Mouse (Mus musculus) forebrain, embryonic 16.5 days (tissue): ENCODE measurements around the gene Cct7. TPM values are rescaled to one million over a fixed set of nuclear protein-coding genes. Genes with fewer than 3 reads are reported as not detected.
A peak's percentile ranks its signal among the peaks of the same experiment; 100 is the strongest.

Source experiments
- ATAC-seq: fragments of 200-750 bp; cut with Nextera tagmentation; 2 replicates; pipeline ENCODE4 v1.8.0; 2017; ENCODE audit warnings: mild to moderate bottlenecking, moderate library complexity
- H3K27ac ChIP-seq: fragments of 300-500 bp; sonication (generic); 2 replicates; pipeline ENCODE4 v1.5.1; 2014; ENCODE audit warnings: low read length, control low read depth
- H3K27me3 ChIP-seq: fragments of 300-500 bp; sonication (generic); replicated peaks from 2 replicates; pipeline ENCODE4 v1.6.1; 2014; ENCODE audit warnings: low read length; ENCODE audit not compliant: control insufficient read depth, insufficient read depth
- H3K36me3 ChIP-seq: fragments of 300-500 bp; sonication (generic); 2 replicates; pipeline ENCODE4 v1.6.1; 2014; ENCODE audit not compliant: control insufficient read depth, insufficient read depth
- H3K4me1 ChIP-seq: fragments of 300-500 bp; sonication (generic); replicated peaks from 2 replicates; pipeline ENCODE4 v1.6.1; 2014; ENCODE audit warnings: low read length; ENCODE audit not compliant: control insufficient read depth, insufficient read depth
- H3K4me2 ChIP-seq: fragments of 300-500 bp; sonication (generic); 2 replicates; pipeline ENCODE4 v1.6.1; 2014; ENCODE audit warnings: mild to moderate bottlenecking, low read length, control low read depth
- H3K4me3 ChIP-seq: fragments of 300-500 bp; sonication (generic); replicated peaks from 2 replicates; pipeline ENCODE4 v1.5.1; 2014; ENCODE audit warnings: mild to moderate bottlenecking, low read length, control low read depth
- H3K9ac ChIP-seq: fragments of 300-500 bp; sonication (generic); replicated peaks from 2 replicates; pipeline ENCODE4 v1.6.1; 2014; ENCODE audit warnings: low read depth, low read length, control low read depth
- H3K9me3 ChIP-seq: fragments of 300-500 bp; sonication (generic); 2 replicates; pipeline ENCODE4 v1.6.1; 2016; ENCODE audit warnings: low read length; ENCODE audit not compliant: control insufficient read depth
- WGBS: fragments of 180-500 bp; shearing (Covaris S2); extraction: QIAGEN DNeasy Blood & Tissue Kit; methylation state at CpG from one replicate; pipeline ENCODE4 v1.1.7; 2014; 5-methylcytosine and 5-hydroxymethylcytosine counted together
- polyA plus RNA-seq: library from polyadenylated mRNA; unstranded; fragments of >200 nt; fragmentation: Nextera tagmentation; extraction: Ambion mirVana; gene quantifications from 2 replicates; pipeline ENCODE4 v1.2.1, GENCODE M21; 2015

Cct7 gene
- polyA plus RNA-seq, 1 experiment from 2014 or later, result 671 TPM

DNA sequence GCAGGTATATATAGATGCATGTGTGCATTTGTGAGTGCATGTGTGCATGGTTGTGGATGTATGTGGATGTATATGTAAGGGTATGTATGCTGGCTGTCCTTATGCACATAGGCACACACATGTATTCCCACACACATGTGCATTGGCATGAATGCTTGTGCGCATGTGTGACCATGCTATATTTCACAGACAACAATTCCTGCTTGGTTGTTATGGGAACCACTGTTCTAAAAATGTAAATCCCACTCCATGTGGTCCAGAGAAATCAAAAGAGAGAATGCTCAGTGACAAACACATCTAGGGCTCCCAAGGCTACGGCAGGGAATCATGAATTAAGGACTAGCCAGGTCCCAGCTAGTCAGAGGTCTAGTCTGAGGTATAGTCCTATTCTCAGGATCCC lies 53.6 kb downstream of the Cct7 start:
- H3K36me3 ChIP-seq, result no peaks in the 10 kb centered on the region
- no peak overlapping the region for H3K27ac ChIP-seq
- peaks cover 9% of the 10 kb centered on the region for H3K27me3 ChIP-seq
- no peak overlapping the region for H3K4me2 ChIP-seq
- peaks cover 8% of the 10 kb centered on the region for H3K4me1 ChIP-seq
- 35% methylated on average over 2 of the region's 2 CpGs for WGBS
- H3K9ac ChIP-seq, result no peak overlapping the region
- ATAC-seq, result no peak; the same call in 1 of the 2 replicates
- H3K9me3 ChIP-seq, result no peaks in the 10 kb centered on the region
- no peak overlapping the region for H3K4me3 ChIP-seq

- 40% methylated on average over 5 of the region's 5 CpGs for WGBS
These were observed 57.3 kb downstream of the Cct7 start for GRCm38 (mm10) chr6:85508602-85509001.

DNA sequence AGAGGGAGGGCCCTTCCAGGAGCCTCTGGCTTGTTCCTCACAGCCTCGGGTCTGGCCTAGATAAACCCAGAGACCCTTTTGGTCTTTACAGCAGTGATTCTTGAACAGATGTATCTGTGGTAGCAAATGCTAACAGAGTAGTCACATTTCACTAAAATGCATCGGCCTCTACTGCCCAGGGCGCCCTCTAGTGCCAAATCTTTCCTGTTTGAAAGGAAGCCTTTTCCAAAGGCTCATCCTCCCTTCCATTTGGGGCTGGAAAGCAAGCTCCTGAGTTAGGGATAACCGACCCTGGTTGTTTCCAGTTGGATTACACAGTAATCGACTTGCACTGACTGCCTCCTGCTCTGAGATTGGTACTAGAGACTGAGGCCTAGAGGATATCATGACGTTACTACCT lies 59.2 kb downstream of the Cct7 start:
- no peak overlapping the region for H3K9ac ChIP-seq
- H3K4me1 ChIP-seq, result peaks cover 32% of the 10 kb centered on the region
- no peak overlapping the region for H3K4me3 ChIP-seq
- 0% methylated on average over 6 of the region's 6 CpGs for WGBS
- H3K9me3 ChIP-seq, result no peaks in the 10 kb centered on the region
- H3K4me2 ChIP-seq, result no peak overlapping the region
- H3K27me3 ChIP-seq, result peaks cover 64% of the 10 kb centered on the region
- ATAC-seq, result no peak
- no peak overlapping the region for H3K27ac ChIP-seq
- no peaks in the 10 kb centered on the region for H3K36me3 ChIP-seq

More at GRCm38 (mm10) chr6:85508602-85509001, 57.3 kb downstream of the Cct7 start:
- ATAC-seq, result no peak
- no peak overlapping the region for H3K4me3 ChIP-seq
- H3K27ac ChIP-seq, result no peak overlapping the region
- H3K9me3 ChIP-seq, result no peaks in the 10 kb centered on the region
- H3K4me2 ChIP-seq, result no peak overlapping the region
- no peak overlapping the region for H3K9ac ChIP-seq
- peaks cover 28% of the 10 kb centered on the region for H3K4me1 ChIP-seq
- H3K36me3 ChIP-seq, result no peaks in the 10 kb centered on the region
- peaks cover 46% of the 10 kb centered on the region for H3K27me3 ChIP-seq

GRCm38 (mm10) chr6:85511286-85512055 lies 60.2 kb downstream of the Cct7 start:
- no peaks in the 10 kb centered on the region for H3K9me3 ChIP-seq
- no peaks in the 10 kb centered on the region for H3K36me3 ChIP-seq
- no peak for ATAC-seq
- peak overlapping the region; percentile 56 for H3K4me3 ChIP-seq
- WGBS, result 0% methylated on average over 74 of the region's 88 CpGs
- peaks cover 66% of the 10 kb centered on the region for H3K27me3 ChIP-seq
- H3K9ac ChIP-seq, result peak overlapping the region; percentile 13; the same call in 1 of the 2 replicates
- H3K27ac ChIP-seq, result no peak overlapping the region
- peak overlapping the region; percentile 64 for H3K4me2 ChIP-seq
- peaks cover 32% of the 10 kb centered on the region for H3K4me1 ChIP-seq

GRCm38 (mm10) chr6:85512056-85512440 lies 60.7 kb downstream of the Cct7 start:
- Histone ChIP-seq H3K9ac (peak overlapping the region; percentile 13; the same call in 1 of the 2 replicates), H3K4me3 (peak overlapping the region; percentile 56), H3K9me3 (no peaks in the 10 kb centered on the region), H3K4me1 (peaks cover 32% of the 10 kb centered on the region), H3K27me3 (peaks cover 66% of the 10 kb centered on the region), H3K36me3 (no peaks in the 10 kb centered on the region), H3K4me2 (peak overlapping the region; percentile 64), H3K27ac (no peak overlapping the region)
- WGBS, result 0% methylated on average over 21 of the region's 36 CpGs
- ATAC-seq, result no peak

DNA sequence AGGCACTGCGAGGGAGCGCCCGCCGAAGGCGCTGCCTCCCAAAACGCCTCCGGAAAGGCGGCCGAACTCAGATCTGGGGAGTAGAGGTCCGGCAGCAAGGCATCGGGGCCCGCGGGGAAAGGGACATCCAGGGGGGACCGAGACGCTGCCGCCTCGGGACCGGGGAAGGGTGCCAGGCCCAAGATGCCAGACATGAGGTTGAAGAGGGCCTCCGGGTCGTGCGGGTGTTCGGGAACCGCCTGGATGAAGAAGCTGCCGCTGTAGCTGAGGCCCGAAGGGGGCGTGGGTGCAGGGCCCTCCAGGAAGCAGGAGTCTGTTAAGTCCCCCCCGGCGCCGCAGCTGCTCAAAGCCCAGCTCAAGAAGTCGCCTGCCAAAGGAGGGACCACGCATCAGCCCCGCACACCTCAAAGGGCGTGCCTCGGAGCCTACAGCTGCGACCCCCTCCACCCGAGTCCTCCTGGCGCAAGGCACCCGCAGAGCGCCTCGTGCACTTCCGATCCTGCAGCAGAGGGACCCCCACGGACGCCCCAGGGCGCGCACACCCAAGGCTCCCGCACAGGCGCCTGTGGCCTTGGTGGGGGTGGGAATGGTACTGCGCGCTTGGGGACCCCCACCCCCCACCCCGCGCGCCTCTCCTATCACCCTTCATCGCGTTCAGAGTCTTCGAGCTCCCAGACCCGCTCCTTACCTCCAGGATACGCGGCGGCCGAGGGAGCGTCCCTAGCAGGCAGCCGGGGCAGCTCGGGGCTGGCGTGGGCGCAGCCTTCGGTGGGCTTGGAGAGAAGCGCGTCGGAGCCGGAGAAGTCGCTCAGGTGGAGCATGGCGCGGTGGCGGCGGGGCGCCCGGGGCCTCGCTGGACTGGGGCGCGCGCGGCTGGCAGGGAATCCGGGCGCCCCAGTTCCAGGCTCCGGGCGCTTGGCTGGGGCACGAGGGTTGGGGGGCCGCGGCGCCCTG lies 61.5 kb downstream of the Cct7 start:
- under 1% methylated on average over 81 of the region's 90 CpGs for WGBS
- ATAC-seq, result peak; percentile 53
- Histone ChIP-seq H3K27me3 (peaks cover 66% of the 10 kb centered on the region), H3K9me3 (no peaks in the 10 kb centered on the region), H3K9ac (peak overlapping the region; percentile 45), H3K4me1 (peaks cover 32% of the 10 kb centered on the region), H3K4me2 (peak overlapping the region; percentile 80), H3K36me3 (no peaks in the 10 kb centered on the region), H3K4me3 (peak overlapping the region; percentile 56), H3K27ac (no peak overlapping the region)

DNA sequence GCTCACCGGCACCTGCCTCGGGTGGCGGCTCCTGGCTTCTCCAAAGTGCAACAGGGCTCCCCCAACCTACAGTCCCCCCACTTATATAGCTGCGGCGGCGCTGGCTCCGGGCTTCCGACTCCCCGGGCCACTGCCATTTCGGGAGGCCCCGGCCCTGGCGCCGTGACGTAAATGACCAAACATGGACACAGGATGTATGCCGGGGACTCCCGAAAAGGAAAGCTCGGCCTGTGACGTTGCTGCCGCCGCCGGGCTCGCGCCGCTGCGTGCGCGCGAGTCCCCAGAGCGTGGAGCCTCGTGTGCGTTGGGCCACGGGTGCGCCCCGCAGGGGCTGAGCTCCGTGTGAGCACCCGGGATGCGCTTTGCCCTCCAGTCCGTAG lies 62.2 kb downstream of the Cct7 start, which contains the start of gene Egr4:
Egr4 (minus strand) TSS at position 59 of the 380 bp plus-strand sequence.
- Histone ChIP-seq H3K36me3 (no peaks in the 10 kb centered on the region), H3K9ac (peak within 1 kb of the TSS; percentile 45), H3K9me3 (no peaks in the 10 kb centered on the region), H3K27me3 (peaks cover 66% of the 10 kb centered on the region), H3K4me2 (peak within 1 kb of the TSS; percentile 80), H3K27ac (no peak within 1 kb of the TSS), H3K4me1 (peaks cover 36% of the 10 kb centered on the region), H3K4me3 (peak within 1 kb of the TSS; percentile 56)
- ATAC-seq, result peak; percentile 80
- WGBS, result under 1% methylated on average over 38 of the region's 38 CpGs

GRCm38 (mm10) chr6:85515941-85516340 lies 64.6 kb downstream of the Cct7 start:
- Histone ChIP-seq H3K9ac (no peak overlapping the region), H3K4me1 (peaks cover 33% of the 10 kb centered on the region), H3K4me2 (no peak overlapping the region), H3K9me3 (no peaks in the 10 kb centered on the region), H3K4me3 (no peak overlapping the region), H3K27ac (no peak overlapping the region), H3K36me3 (no peaks in the 10 kb centered on the region), H3K27me3 (peaks cover 47% of the 10 kb centered on the region)
- WGBS, result 61% methylated on average over 4 of the region's 4 CpGs
- no peak for ATAC-seq
